Mouse (Mus musculus): ENCODE data around the gene Gm2663. TPM values are rescaled to one million over a fixed set of nuclear protein-coding genes. Genes with fewer than 3 reads are reported as not detected.
"Not testable (repeated sequence)": the region's sequence is repeated elsewhere in the genome, so short reads cannot be mapped to it uniquely, and the experiment has no call there.

The Gm2663 gene
- total RNA-seq (2017) = not detected in 2 replicates

- not testable (repeated sequence) for ATAC-seq (ENCODE audit: extremely low read depth, insufficient number of reproducible peaks, low FRiP score, poor library complexity, severe bottlenecking)
Observed at GRCm38 (mm10) chr6:40999379-40999778, at the start of gene Gm2663. Gene Gm2663 (minus strand): TSS chr6:40999479.

- no peak for ATAC-seq (ENCODE audit: extremely low read depth, insufficient number of reproducible peaks, low FRiP score, poor library complexity, severe bottlenecking)
Observed at GRCm38 (mm10) chr6:41048602-41049001, 49.3 kb upstream of the Gm2663 start.

GRCm38 (mm10) chr6:41047961-41048360 lies 48.7 kb upstream of the Gm2663 start:
- no peak for ATAC-seq (ENCODE audit: extremely low read depth, insufficient number of reproducible peaks, low FRiP score, poor library complexity, severe bottlenecking)

GRCm38 (mm10) chr6:41047202-41047601 lies 47.9 kb upstream of the Gm2663 start:
- 0 out of 2 replicates have a peak, but pooled peaks have one; percentile 39 for ATAC-seq (ENCODE audit: extremely low read depth, insufficient number of reproducible peaks, low FRiP score, poor library complexity, severe bottlenecking)

GRCm38 (mm10) chr6:41046553-41046952 lies 47.3 kb upstream of the Gm2663 start:
- peak; percentile 94 for ATAC-seq (ENCODE audit: extremely low read depth, insufficient number of reproducible peaks, low FRiP score, poor library complexity, severe bottlenecking)

GRCm38 (mm10) chr6:41044753-41045152 lies 45.5 kb upstream of the Gm2663 start:
- ATAC-seq (ENCODE audit: extremely low read depth, insufficient number of reproducible peaks, low FRiP score, poor library complexity, severe bottlenecking) = no peak

- ATAC-seq (ENCODE audit: extremely low read depth, insufficient number of reproducible peaks, low FRiP score, poor library complexity, severe bottlenecking) = no peak
Observed at GRCm38 (mm10) chr6:41044314-41044713, 45.0 kb upstream of the Gm2663 start.

- ATAC-seq (ENCODE audit: extremely low read depth, insufficient number of reproducible peaks, low FRiP score, poor library complexity, severe bottlenecking) = no peak
Observed at GRCm38 (mm10) chr6:41035409-41035808, 36.1 kb upstream of the Gm2663 start, which contains the start of gene 2210010C04Rik. Gene 2210010C04Rik (minus strand): TSS chr6:41035509.

- ATAC-seq (ENCODE audit: extremely low read depth, insufficient number of reproducible peaks, low FRiP score, poor library complexity, severe bottlenecking) = no peak
Observed at GRCm38 (mm10) chr6:41032802-41033201, 33.5 kb upstream of the Gm2663 start.

- no peak for ATAC-seq (ENCODE audit: extremely low read depth, insufficient number of reproducible peaks, low FRiP score, poor library complexity, severe bottlenecking)
Observed at GRCm38 (mm10) chr6:41032231-41032630, 33.0 kb upstream of the Gm2663 start.

GRCm38 (mm10) chr6:41030821-41031220 lies 31.5 kb upstream of the Gm2663 start:
- ATAC-seq (ENCODE audit: extremely low read depth, insufficient number of reproducible peaks, low FRiP score, poor library complexity, severe bottlenecking) = no peak

GRCm38 (mm10) chr6:41027053-41027452 lies 27.8 kb upstream of the Gm2663 start:
- no peak for ATAC-seq (ENCODE audit: extremely low read depth, insufficient number of reproducible peaks, low FRiP score, poor library complexity, severe bottlenecking)

GRCm38 (mm10) chr6:41025873-41026650 lies 26.8 kb upstream of the Gm2663 start:
- ATAC-seq (ENCODE audit: extremely low read depth, insufficient number of reproducible peaks, low FRiP score, poor library complexity, severe bottlenecking) = no peak

GRCm38 (mm10) chr6:41019140-41019539 lies 19.9 kb upstream of the Gm2663 start:
- no peak for ATAC-seq (ENCODE audit: extremely low read depth, insufficient number of reproducible peaks, low FRiP score, poor library complexity, severe bottlenecking)

GRCm38 (mm10) chr6:41018629-41019028 lies 19.4 kb upstream of the Gm2663 start:
- ATAC-seq (ENCODE audit: extremely low read depth, insufficient number of reproducible peaks, low FRiP score, poor library complexity, severe bottlenecking) = no peak

GRCm38 (mm10) chr6:41015065-41015464 lies 15.8 kb upstream of the Gm2663 start:
- ATAC-seq (ENCODE audit: extremely low read depth, insufficient number of reproducible peaks, low FRiP score, poor library complexity, severe bottlenecking) = no peak

GRCm38 (mm10) chr6:40964454-40964853 lies 34.8 kb downstream of the Gm2663 start, which contains the start of gene 1810009J06Rik:
Gene 1810009J06Rik (plus strand): TSS chr6:40964754.
- ATAC-seq (ENCODE audit: extremely low read depth, insufficient number of reproducible peaks, low FRiP score, poor library complexity, severe bottlenecking) = not testable (repeated sequence)

- ATAC-seq (ENCODE audit: extremely low read depth, insufficient number of reproducible peaks, low FRiP score, poor library complexity, severe bottlenecking) = no peak
Observed at GRCm38 (mm10) chr6:40953716-40954115, 45.6 kb downstream of the Gm2663 start.

GRCm38 (mm10) chr6:40951770-40952169 lies 47.5 kb downstream of the Gm2663 start, which contains the start of gene Gm4744:
Gene Gm4744 (minus strand): TSS chr6:40951870.
- no peak for ATAC-seq (ENCODE audit: extremely low read depth, insufficient number of reproducible peaks, low FRiP score, poor library complexity, severe bottlenecking)

Measured in neutrophil, adult 5-6 weeks (primary cell).